Mouse (Mus musculus): ENCODE results near the gene Tab3. TPM values are rescaled to one million over a fixed set of nuclear protein-coding genes. Genes with fewer than 3 reads are reported as not detected.

Tab3 gene
- total and polyA plus RNA-seq, 3 experiments: 2.4 to 6.4 (median 4.1) TPM

DNA sequence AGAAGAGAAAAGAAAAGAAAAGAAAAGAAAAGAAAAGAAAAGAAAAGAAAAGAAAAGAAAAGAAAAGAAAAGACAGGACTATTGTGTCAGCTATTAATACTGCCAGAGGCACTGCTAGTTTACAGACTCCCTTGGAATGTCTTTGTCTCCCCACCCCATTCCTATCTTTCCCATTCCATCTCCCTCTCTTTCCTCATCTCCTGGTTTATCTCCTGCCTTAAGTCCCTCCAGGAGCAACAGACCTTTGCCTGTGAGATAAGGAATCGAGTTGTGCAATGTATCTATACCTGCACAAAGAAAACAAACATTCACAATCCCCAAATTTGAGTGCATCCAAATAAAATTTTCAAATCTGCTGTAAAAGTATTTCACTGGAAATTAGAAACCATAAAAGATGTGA lies 48.3 kb upstream of the Tab3 start:
- no peak overlapping the region for H3K4me3 ChIP-seq (replicated peaks in 1 of 3; ENCODE audit: low read depth in 2 of 3, low read length in 2 of 3, poor library complexity in 1 of 3)
- in situ Hi-C loops (cut with MboI; ENCODE audit: low pct_ligation_motif_present, low pct_unique_long_range_greater_than_20kb, low sequenced_read_pairs) (no loop called here), dilution Hi-C loops (cut with MboI; ENCODE audit: extremely low pct_ligation_motif_present, extremely low pct_unique_long_range_greater_than_20kb, low sequenced_read_pairs) (no loop called here)
- H3K27me3 ChIP-seq (replicated peaks): no peaks in the 10 kb centered on the region
- no peak overlapping the region for H3K9ac ChIP-seq (ENCODE audit: insufficient read depth, low read depth)
- TF ChIP-seq IRF4 (IDR thresholded peaks at IDR 0.05; ENCODE audit: low read depth, low read length) (no peak), RAD21 (IDR thresholded peaks at IDR 0.05; ENCODE audit: low read depth, low read length) (no peak), MAX (IDR thresholded peaks at IDR 0.05; ENCODE audit: low read length) (no peak), ELF1 (IDR thresholded peaks at IDR 0.05; ENCODE audit: low read depth, low read length) (no peak), NRF1 (IDR thresholded peaks at IDR 0.05; ENCODE audit: low read depth, low read length) (no peak), ETS1 (conservative IDR thresholded peaks at IDR 0.05; ENCODE audit: low read depth, low read length) (no peak), USF1 (IDR thresholded peaks at IDR 0.05; ENCODE audit: low read depth, low read length) (no peak), SMC3 (IDR thresholded peaks at IDR 0.05; ENCODE audit: low read depth, low read length) (no peak), POLR2AphosphoS2 (IDR thresholded peaks at IDR 0.05; ENCODE audit: low read depth, low read length) (no peak), E2F4 (IDR thresholded peaks at IDR 0.05; ENCODE audit: insufficient replicate concordance, low read depth, low read length) (no peak), ZMIZ1 (IDR thresholded peaks at IDR 0.05; ENCODE audit: low read depth, low read length) (no peak), USF2 (conservative IDR thresholded peaks at IDR 0.05; ENCODE audit: low read depth, low read length) (no peak), SIN3A (IDR thresholded peaks at IDR 0.05; ENCODE audit: low read length) (no peak)
- no peaks in the 10 kb centered on the region for H3K4me1 ChIP-seq (ENCODE audit: control insufficient read depth in 1 of 2, insufficient read depth in 2 of 2)
- no peak for DNase-seq (ENCODE audit: extremely low read depth)
- no peaks in the 10 kb centered on the region for H3K36me3 ChIP-seq (replicated peaks in 1 of 2; ENCODE audit: control insufficient read depth in 1 of 2, insufficient read depth in 1 of 2, low read length in 1 of 2)
- no peak overlapping the region for H3K27ac ChIP-seq (ENCODE audit: insufficient read depth, low read depth)
- no peaks in the 10 kb centered on the region for H3K79me2 ChIP-seq (replicated peaks; ENCODE audit: control insufficient read depth, extremely low read depth, insufficient read depth, poor library complexity, severe bottlenecking)
- H3K4me2 ChIP-seq (ENCODE audit: insufficient read depth, low read depth, poor library complexity, severe bottlenecking): no peak overlapping the region
- no peaks in the 10 kb centered on the region for H3K9me3 ChIP-seq (replicated peaks; ENCODE audit: low read length)

DNA sequence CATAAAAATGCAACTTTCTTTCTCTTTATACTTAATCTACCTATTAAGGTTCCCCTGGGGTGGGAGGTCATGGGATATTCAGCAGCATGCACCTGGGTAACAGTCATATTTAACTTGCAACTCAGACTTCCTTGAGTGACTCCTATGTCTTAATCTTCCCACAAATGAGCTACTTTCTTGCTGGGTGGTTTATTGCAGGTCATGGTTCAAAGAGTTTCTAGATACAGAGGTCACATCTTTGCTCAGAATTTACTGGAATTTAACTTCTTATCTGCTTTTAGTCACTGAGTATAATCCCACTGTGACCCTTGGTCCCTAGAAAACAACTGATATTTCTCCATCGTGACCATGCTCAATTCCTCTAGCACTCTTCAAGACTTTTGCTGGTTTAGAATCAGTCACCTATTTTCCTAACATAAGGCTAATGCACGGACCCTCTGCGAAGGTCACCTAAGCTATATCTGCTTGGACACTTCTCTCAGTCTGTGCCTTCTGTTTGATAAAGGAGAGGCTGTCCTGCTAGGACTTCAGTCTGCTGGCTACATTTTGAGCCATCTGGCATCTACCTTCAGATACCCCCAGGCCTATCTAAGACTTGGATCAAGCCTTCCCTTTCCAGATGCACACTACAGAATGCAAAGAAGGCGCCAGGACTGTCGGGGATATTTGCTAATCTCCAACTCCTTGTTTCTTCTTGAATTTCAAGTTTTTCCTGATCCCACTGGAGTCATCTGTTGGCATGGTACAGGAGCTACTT lies 47.4 kb upstream of the Tab3 start:
- Histone ChIP-seq H3K9me3 (replicated peaks; ENCODE audit: low read length) (no peaks in the 10 kb centered on the region), H3K9ac (ENCODE audit: insufficient read depth, low read depth) (no peak overlapping the region), H3K27ac (ENCODE audit: insufficient read depth, low read depth) (no peak overlapping the region), H3K4me2 (ENCODE audit: insufficient read depth, low read depth, poor library complexity, severe bottlenecking) (no peak overlapping the region), H3K36me3 (replicated peaks in 1 of 2; ENCODE audit: control insufficient read depth in 1 of 2, insufficient read depth in 1 of 2, low read length in 1 of 2) (no peaks in the 10 kb centered on the region), H3K4me1 (ENCODE audit: control insufficient read depth in 1 of 2, insufficient read depth in 2 of 2) (no peaks in the 10 kb centered on the region), H3K79me2 (replicated peaks; ENCODE audit: control insufficient read depth, extremely low read depth, insufficient read depth, poor library complexity, severe bottlenecking) (no peaks in the 10 kb centered on the region), H3K27me3 (replicated peaks) (no peaks in the 10 kb centered on the region), H3K4me3 (replicated peaks in 1 of 3; ENCODE audit: low read depth in 2 of 3, low read length in 2 of 3, poor library complexity in 1 of 3) (no peak overlapping the region)
- no peak for TF ChIP-seq POLR2AphosphoS2 (IDR thresholded peaks at IDR 0.05; ENCODE audit: low read depth, low read length)
- no peak for TF ChIP-seq ELF1 (IDR thresholded peaks at IDR 0.05; ENCODE audit: low read depth, low read length)
- no peak for TF ChIP-seq ZMIZ1 (IDR thresholded peaks at IDR 0.05; ENCODE audit: low read depth, low read length)
- TF ChIP-seq E2F4 (IDR thresholded peaks at IDR 0.05; ENCODE audit: insufficient replicate concordance, low read depth, low read length): no peak
- TF ChIP-seq GABPA (IDR thresholded peaks at IDR 0.05; ENCODE audit: insufficient replicate concordance, low read depth, low read length): no peak
- no peak for TF ChIP-seq ZNF384 (IDR thresholded peaks at IDR 0.05; ENCODE audit: low read depth, low read length)
- no peak for TF ChIP-seq CHD1 (IDR thresholded peaks at IDR 0.05; ENCODE audit: low read depth, low read length)
- TF ChIP-seq IRF4 (IDR thresholded peaks at IDR 0.05; ENCODE audit: low read depth, low read length): no peak
- no peak for TF ChIP-seq USF1 (IDR thresholded peaks at IDR 0.05; ENCODE audit: low read depth, low read length)
- TF ChIP-seq HCFC1 (IDR thresholded peaks at IDR 0.05; ENCODE audit: low read depth, low read length): no peak
- TF ChIP-seq POLR2A (IDR thresholded peaks at IDR 0.05; ENCODE audit: low read depth, low read length): no peak
- no peak for TF ChIP-seq MAFK (IDR thresholded peaks at IDR 0.05; ENCODE audit: insufficient replicate concordance, low read length)
- no peak for TF ChIP-seq SMC3 (IDR thresholded peaks at IDR 0.05; ENCODE audit: low read depth, low read length)
- TF ChIP-seq CHD2 (IDR thresholded peaks at IDR 0.05; ENCODE audit: low read length): no peak
- no peak for TF ChIP-seq JUND (conservative IDR thresholded peaks at IDR 0.05; ENCODE audit: low read depth, low read length)
- TF ChIP-seq UBTF (IDR thresholded peaks at IDR 0.05; ENCODE audit: low read depth, low read length): no peak
- no peak for TF ChIP-seq MEF2A (IDR thresholded peaks at IDR 0.05; ENCODE audit: borderline replicate concordance, low read depth, low read length)
- no peak for TF ChIP-seq EP300 (IDR thresholded peaks at IDR 0.05; ENCODE audit: low read length)
- no peak for TF ChIP-seq TCF12 (IDR thresholded peaks at IDR 0.05; ENCODE audit: low read depth, low read length)
- no peak for TF ChIP-seq KAT2A (IDR thresholded peaks at IDR 0.05; ENCODE audit: insufficient replicate concordance, low read length)
- no peak for DNase-seq (ENCODE audit: extremely low read depth)
- in situ Hi-C loops (cut with MboI; ENCODE audit: low pct_ligation_motif_present, low pct_unique_long_range_greater_than_20kb, low sequenced_read_pairs): no loop called here
- dilution Hi-C loops (cut with MboI; ENCODE audit: extremely low pct_ligation_motif_present, extremely low pct_unique_long_range_greater_than_20kb, low sequenced_read_pairs): no loop called here

Data from CH12.LX (cell line).